Mouse (Mus musculus) C2C12 (cell line): ENCODE results near the gene Gm45213. TPM values are rescaled to one million over a fixed set of nuclear protein-coding genes. Genes with fewer than 3 reads are reported as not detected.

Source experiments
- H3K27me3 ChIP-seq: one replicate; pipeline ENCODE4 v1.6.1; 2011; ENCODE audit not compliant: control insufficient read depth, insufficient read depth, insufficient read length
- H3K36me3 ChIP-seq: one replicate; pipeline ENCODE4 v1.6.1; 2011; ENCODE audit not compliant: control insufficient read depth, insufficient read depth
- H3K4me3 ChIP-seq: one replicate; pipeline ENCODE4 v1.5.1; 2011; ENCODE audit warnings: mild to moderate bottlenecking, control low read depth; ENCODE audit not compliant: poor library complexity, insufficient read depth, severe bottlenecking
- H3K79me2 ChIP-seq: one replicate; pipeline ENCODE4 v1.6.1; 2011; ENCODE audit not compliant: control insufficient read depth, insufficient read depth
- H3K79me3 ChIP-seq: one replicate; pipeline ENCODE4 v1.6.1; 2011; ENCODE audit warnings: low read depth, control low read depth
- H3ac ChIP-seq: one replicate; pipeline ENCODE3; 2011; ENCODE audit warnings: low read depth; ENCODE audit not compliant: control insufficient read depth, insufficient read length
- CEBPB ChIP-seq: IDR thresholded peaks from one replicate; pipeline ENCODE4 v1.6.1; 2011; ENCODE audit warnings: low read depth, mild to moderate bottlenecking, control low read depth, moderate library complexity
- CTCF ChIP-seq: IDR thresholded peaks from one replicate; pipeline ENCODE4 v1.5.1; 2011; ENCODE audit not compliant: control insufficient read depth, insufficient read depth, insufficient read length
- FOSL1 ChIP-seq: IDR thresholded peaks from one replicate; pipeline ENCODE4 v1.8.0; 2011; ENCODE audit warnings: mild to moderate bottlenecking, low read length; ENCODE audit not compliant: poor library complexity, insufficient read depth, severe bottlenecking
- MAX ChIP-seq: IDR thresholded peaks from one replicate; pipeline ENCODE4 v1.6.1; 2011; ENCODE audit warnings: mild to moderate bottlenecking, control low read depth
- MYOD1 ChIP-seq: IDR thresholded peaks from one replicate; pipeline ENCODE4 v1.6.1; 2011; ENCODE audit warnings: low read depth; ENCODE audit not compliant: control insufficient read depth, insufficient read length
- MYOG ChIP-seq: IDR thresholded peaks from one replicate; pipeline ENCODE4 v1.6.1; 2011; ENCODE audit not compliant: control insufficient read depth, insufficient read length; ENCODE audit errors: extremely low read depth
- USF1 ChIP-seq: IDR thresholded peaks from one replicate; pipeline ENCODE4 v1.6.1; 2011; ENCODE audit warnings: low read depth, mild to moderate bottlenecking, control low read depth, moderate library complexity
- polyA plus RNA-seq: library from polyadenylated mRNA; unstranded; fragments of >200 nt; fragmentation: generic; extraction: Trizol; gene quantifications from one replicate; pipeline ENCODE4 v1.2.1, GENCODE M21; 2012; ENCODE audit warnings: missing spikeins

Gene Gm45213
- polyA plus RNA-seq, 1 experiment = not detected

GRCm38 (mm10) chr7:66058703-66059102 is 15.3 kb downstream of the Gm45213 start, which contains the start of gene Snrpa1:
Gene Snrpa1, plus strand, starts transcription at chr7:66059003.
- H3K27me3 ChIP-seq = no peaks in the 10 kb centered on the region
- peaks cover 28% of the 10 kb centered on the region for H3K79me3 ChIP-seq
- peak within 1 kb of the TSS; percentile 2 for H3ac ChIP-seq
- H3K36me3 ChIP-seq = peaks cover 20% of the 10 kb centered on the region
- peaks cover 35% of the 10 kb centered on the region for H3K79me2 ChIP-seq
- peak within 1 kb of the TSS; percentile 75 for H3K4me3 ChIP-seq
- TF ChIP-seq FOSL1 = no peak
- no peak for TF ChIP-seq MYOG
- no peak for TF ChIP-seq MAX
- no peak for TF ChIP-seq CTCF
- TF ChIP-seq CEBPB = no peak
- TF ChIP-seq MYOD1 = no peak
- TF ChIP-seq USF1 = no peak

DNA sequence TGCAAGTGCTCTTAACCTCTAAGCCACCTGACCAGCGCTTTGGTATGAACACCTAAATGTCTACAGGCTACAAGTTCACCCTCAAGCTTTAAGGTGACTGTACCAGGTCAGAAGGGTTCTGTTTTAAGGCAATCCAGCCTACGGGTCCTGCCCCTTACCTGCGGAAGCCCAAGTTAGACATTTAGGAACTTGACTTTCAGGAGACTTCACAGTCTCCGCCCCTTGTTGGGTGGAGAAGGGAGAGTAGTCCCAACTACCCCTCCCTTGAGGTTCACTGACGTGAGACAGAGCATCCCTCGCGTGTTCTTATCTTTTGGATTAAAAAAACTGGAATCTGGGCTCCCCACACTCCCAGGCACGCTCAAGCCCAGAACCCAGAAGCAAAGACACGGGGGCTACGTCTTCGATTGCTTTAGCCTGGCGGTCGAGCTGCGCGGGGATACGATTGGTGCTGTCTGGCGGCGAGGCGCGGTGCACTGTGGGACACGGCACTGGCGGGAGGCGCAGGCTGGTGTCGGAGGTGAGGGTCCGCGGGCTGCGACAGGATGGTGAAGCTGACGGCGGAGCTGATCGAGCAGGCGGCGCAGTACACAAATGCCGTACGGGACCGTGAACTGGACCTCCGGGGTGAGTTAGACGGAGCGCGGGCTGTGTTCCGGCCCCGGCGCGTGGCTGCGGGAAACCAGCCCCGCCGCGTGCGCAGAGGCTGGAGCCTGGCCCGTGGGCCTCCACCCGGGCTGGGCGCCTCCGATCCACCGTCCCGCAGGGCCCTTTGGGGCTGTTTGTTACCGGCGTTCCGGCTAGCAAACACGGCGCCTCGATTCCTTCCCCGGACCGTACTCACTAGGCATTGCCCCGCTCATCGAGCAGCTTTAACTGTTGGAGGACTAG is 16.9 kb downstream of the Gm45213 start:
- peak overlapping the region; percentile 75 for H3K4me3 ChIP-seq
- H3ac ChIP-seq = peak overlapping the region; percentile 99
- H3K79me3 ChIP-seq = peaks cover 33% of the 10 kb centered on the region
- no peaks in the 10 kb centered on the region for H3K27me3 ChIP-seq
- H3K36me3 ChIP-seq = peaks cover 36% of the 10 kb centered on the region
- peaks cover 49% of the 10 kb centered on the region for H3K79me2 ChIP-seq
- no peak for TF ChIP-seq USF1
- peak; percentile 59 for TF ChIP-seq MAX

GRCm38 (mm10) chr7:66061057-66061456 is 17.7 kb downstream of the Gm45213 start:
- Histone ChIP-seq H3K4me3 (peak overlapping the region; percentile 75), H3K27me3 (no peaks in the 10 kb centered on the region), H3K36me3 (peaks cover 41% of the 10 kb centered on the region), H3K79me3 (peaks cover 33% of the 10 kb centered on the region), H3K79me2 (peaks cover 49% of the 10 kb centered on the region), H3ac (peak overlapping the region; percentile 99)
- TF ChIP-seq MYOG (no peak), CTCF (no peak), CEBPB (no peak), USF1 (no peak), MAX (no peak), MYOD1 (no peak), FOSL1 (no peak)

DNA sequence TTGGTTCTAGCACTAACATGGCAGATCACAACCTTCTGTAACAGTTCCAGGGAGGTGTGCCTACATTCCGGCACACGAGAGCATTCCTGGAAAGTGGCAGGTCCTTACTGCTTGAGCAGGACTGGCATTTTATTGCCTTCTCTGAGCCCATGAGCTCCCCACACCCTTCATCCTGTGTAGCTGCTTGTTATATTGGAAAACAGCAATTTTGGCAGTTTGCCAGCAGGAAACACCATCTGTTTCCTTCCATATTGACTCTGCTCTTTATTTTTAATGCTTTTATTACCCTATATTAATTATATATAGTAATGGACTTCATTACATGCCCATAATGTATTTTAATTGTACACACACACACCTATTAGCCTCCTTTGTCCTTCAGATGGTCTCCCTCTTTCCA is 33.0 kb downstream of the Gm45213 start:
- H3K4me3 ChIP-seq = no peak overlapping the region
- no peaks in the 10 kb centered on the region for H3K27me3 ChIP-seq
- peaks cover 11% of the 10 kb centered on the region for H3K79me3 ChIP-seq
- TF ChIP-seq MYOG (no peak), MYOD1 (no peak), CTCF (no peak), MAX (no peak), FOSL1 (no peak), CEBPB (no peak), USF1 (no peak)
- H3K36me3 ChIP-seq = peaks cover 45% of the 10 kb centered on the region
- peaks cover 17% of the 10 kb centered on the region for H3K79me2 ChIP-seq
- H3ac ChIP-seq = no peak overlapping the region

DNA sequence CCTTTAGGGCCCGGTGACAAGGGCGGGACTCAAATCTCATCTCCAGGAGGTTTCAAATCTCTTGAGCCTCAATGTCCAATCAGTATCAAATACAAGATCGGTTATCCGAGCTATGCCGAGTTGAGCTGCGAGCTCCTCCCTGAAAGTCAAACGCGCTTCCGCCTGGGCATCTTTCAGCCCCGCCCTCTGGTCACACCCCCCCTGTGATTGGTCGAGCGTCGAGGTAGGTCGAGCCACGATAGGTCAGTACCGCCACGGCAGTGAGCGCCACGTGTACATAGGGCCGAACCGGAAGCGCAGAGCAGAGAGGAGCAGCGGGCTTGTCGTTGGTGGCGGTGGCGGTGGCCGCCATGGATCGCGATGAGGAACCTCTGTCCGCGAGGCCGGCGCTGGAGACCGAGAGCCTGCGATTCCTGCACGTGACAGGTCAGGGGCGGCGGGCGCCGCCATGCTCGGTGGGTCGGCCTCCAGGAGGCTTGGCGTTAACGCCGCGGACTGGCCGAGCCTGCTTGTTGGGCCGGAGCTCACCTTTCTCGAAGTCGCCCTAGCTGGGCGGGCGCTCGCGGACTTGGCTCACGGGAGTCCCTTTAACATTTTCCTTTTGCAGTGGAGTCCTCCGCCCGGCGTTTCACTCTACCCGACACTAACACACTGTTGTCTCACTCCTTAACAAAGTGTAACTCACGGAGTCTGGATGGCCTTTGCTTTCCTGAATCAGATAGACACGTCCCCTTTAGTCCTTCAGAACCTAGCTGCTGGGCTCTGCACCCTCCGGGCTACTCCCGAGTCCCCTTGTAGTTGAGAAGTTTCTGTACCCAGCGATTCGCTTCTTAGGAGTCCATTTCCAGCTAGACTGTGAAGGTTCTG is 36.2 kb downstream of the Gm45213 start, which contains the start of gene Selenos:
TSS of gene Selenos (plus strand) at position 286 of the 867 bp plus-strand sequence.
- peaks cover 24% of the 10 kb centered on the region for H3K79me2 ChIP-seq
- H3ac ChIP-seq = peak within 1 kb of the TSS; percentile 71
- peak within 1 kb of the TSS; percentile 64 for H3K4me3 ChIP-seq
- no peaks in the 10 kb centered on the region for H3K27me3 ChIP-seq
- H3K36me3 ChIP-seq = peaks cover 41% of the 10 kb centered on the region
- TF ChIP-seq MAX (peak; percentile 77), CTCF (no peak), USF1 (peak; percentile 56), CEBPB (no peak)
- peaks cover 13% of the 10 kb centered on the region for H3K79me3 ChIP-seq
